ENCODE assay signal across 8 mouse cellular contexts in the genomic region with DNA sequence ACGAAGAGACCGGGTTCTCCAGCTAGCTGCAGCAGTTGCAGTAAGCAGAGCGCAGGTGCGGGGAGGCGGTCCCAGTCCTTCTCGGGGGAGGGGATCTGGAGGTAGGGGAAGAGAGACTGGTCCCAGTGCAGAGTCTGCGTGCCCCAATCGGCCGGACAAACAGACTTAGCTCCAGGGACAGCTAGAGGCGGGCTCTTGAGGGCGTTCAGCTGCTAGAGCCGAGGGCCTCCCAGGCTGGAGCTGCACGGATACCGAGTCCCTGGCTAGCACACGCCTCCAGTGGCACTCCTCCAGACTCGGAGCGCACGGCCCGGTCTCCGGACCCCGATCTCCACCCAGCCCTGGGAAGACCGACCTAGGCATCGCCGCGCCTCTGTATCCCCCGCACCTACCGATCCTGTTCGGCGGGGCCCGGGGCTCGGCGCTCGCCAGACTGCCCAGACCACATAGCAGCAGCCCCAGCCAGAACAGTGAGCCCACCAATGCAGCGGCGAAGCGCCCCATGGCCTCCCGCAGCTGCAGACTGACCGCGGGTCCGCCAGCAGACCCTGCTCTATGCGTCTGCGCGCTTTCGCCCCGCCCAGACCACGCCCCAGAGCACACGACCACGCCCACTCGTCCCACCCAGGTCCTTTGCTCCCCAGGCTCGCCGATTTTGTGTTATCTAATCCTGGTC. TPM values are rescaled to one million over a fixed set of nuclear protein-coding genes. Genes with fewer than 3 reads are reported as not detected.
DNase-seq lines count a peak whose midpoint lies in the region; ATAC-seq and TF ChIP-seq lines count a peak whose summit lies in the region.

A gene (minus strand): TSS at position 574 of the 676 bp plus-strand sequence.

- under 1% methylated on average over 51 of the region's 51 CpGs for WGBS in forebrain, embryonic 15.5 days
- under 1% methylated on average over 51 of the region's 51 CpGs for WGBS in liver, postnatal 0 days (ENCODE audit: insufficient replicate concordance)
- WGBS in neural tube, embryonic 14.5 days = 0% methylated on average over 48 of the region's 51 CpGs

- peak within 1 kb of the TSS; percentile 84 for H3K9ac ChIP-seq in ES-E14 (ENCODE audit: insufficient read depth, low read depth, low read length, poor library complexity, severe bottlenecking)
- H3K9ac ChIP-seq in forebrain, embryonic 15.5 days (replicated peaks) = peak within 1 kb of the TSS; percentile 99
- H3K9ac ChIP-seq in liver, postnatal 0 days (replicated peaks) = peak within 1 kb of the TSS; percentile 92
- peak within 1 kb of the TSS; percentile 97 for H3K9ac ChIP-seq in neural tube, embryonic 14.5 days (replicated peaks; ENCODE audit: low read depth, low read length)

- no peaks in the 10 kb centered on the region for H3K27me3 ChIP-seq in forebrain, embryonic 15.5 days
- H3K27me3 ChIP-seq in liver, postnatal 0 days (ENCODE audit: insufficient read depth, low read length) = no peaks in the 10 kb centered on the region
- no peaks in the 10 kb centered on the region; the same call in 1 of the 2 replicates for H3K27me3 ChIP-seq in neural tube, embryonic 14.5 days (ENCODE audit: control insufficient read depth, insufficient read depth, low read length)
- H3K27me3 ChIP-seq in testis, adult 2 months (ENCODE audit: control insufficient read depth, insufficient read depth, low read length) = no peaks in the 10 kb centered on the region

- H3K4me1 ChIP-seq in ES-E14 (ENCODE audit: control insufficient read depth in 2 of 2, insufficient read depth in 2 of 2, low read length in 2 of 2, poor library complexity in 1 of 2) = peaks cover 6 to 7% of the 10 kb centered on the region in 2 experiments; a peak in 2 of 4 replicates
- peaks cover 34% of the 10 kb centered on the region for H3K4me1 ChIP-seq in forebrain, embryonic 15.5 days
- peaks cover 28% of the 10 kb centered on the region for H3K4me1 ChIP-seq in liver, postnatal 0 days (ENCODE audit: insufficient read depth)
- H3K4me1 ChIP-seq in neural tube, embryonic 14.5 days (ENCODE audit: control insufficient read depth, insufficient read depth, low read length) = peaks cover 16% of the 10 kb centered on the region
- peaks cover 5% of the 10 kb centered on the region for H3K4me1 ChIP-seq in testis, adult 2 months (ENCODE audit: control insufficient read depth, insufficient read depth, low read length)

- H3K4me2 ChIP-seq in forebrain, embryonic 15.5 days (replicated peaks) = peak within 1 kb of the TSS; percentile 76
- H3K4me2 ChIP-seq in liver, postnatal 0 days (ENCODE audit: low read depth, low read length) = peak within 1 kb of the TSS; percentile 87
- H3K4me2 ChIP-seq in neural tube, embryonic 14.5 days (ENCODE audit: low read depth, low read length) = peak within 1 kb of the TSS; percentile 86

- peak; percentile 74 for DNase-seq in ES-E14 (ENCODE audit: low read depth, low spot score)
- peak; percentile 88 for DNase-seq in cerebellum, adult 11-12 months
- peak; percentile 90 to 91 for DNase-seq in heart, postnatal 14 days
- peak; percentile 88 for DNase-seq in layer of hippocampus, adult 11-12 months (ENCODE audit: low spot score)
- DNase-seq in liver, postnatal 0 days = peak; percentile 90

- H3K9me3 ChIP-seq in ES-E14 (ENCODE audit: control insufficient read depth, insufficient read depth, low read depth, low read length) = no peaks in the 10 kb centered on the region
- H3K9me3 ChIP-seq in forebrain, embryonic 15.5 days = no peaks in the 10 kb centered on the region
- H3K9me3 ChIP-seq in liver, postnatal 0 days (ENCODE audit: low read length) = no peaks in the 10 kb centered on the region
- H3K9me3 ChIP-seq in neural tube, embryonic 14.5 days (ENCODE audit: control insufficient read depth, low read length) = no peaks in the 10 kb centered on the region

- TF ChIP-seq POLR2A in testis, adult 2 months (IDR thresholded peaks at IDR 0.05; ENCODE audit: control insufficient read depth, low read depth, low read length) = peak; percentile 76

- H3K36me3 ChIP-seq in ES-E14 (ENCODE audit: control insufficient read depth, insufficient read depth, low read length, poor library complexity, severe bottlenecking) = peaks cover 14% of the 10 kb centered on the region; the same call in 1 of the 2 replicates
- peaks cover 17% of the 10 kb centered on the region for H3K36me3 ChIP-seq in forebrain, embryonic 15.5 days
- peaks cover 6% of the 10 kb centered on the region for H3K36me3 ChIP-seq in liver, postnatal 0 days (replicated peaks; ENCODE audit: insufficient read depth, low read length)
- H3K36me3 ChIP-seq in neural tube, embryonic 14.5 days (ENCODE audit: control insufficient read depth, insufficient read depth, low read length) = peaks cover 7% of the 10 kb centered on the region
- H3K36me3 ChIP-seq in testis, adult 2 months (ENCODE audit: control insufficient read depth, insufficient read depth, low read length) = no peaks in the 10 kb centered on the region

- no peak for TF ChIP-seq EP300 in liver, postnatal 0 days (IDR thresholded peaks at IDR 0.05; ENCODE audit: low read depth)

- peak; percentile 95 for ATAC-seq in forebrain, embryonic 15.5 days (replicated peaks)
- ATAC-seq in liver, postnatal 0 days = peak; percentile 88
- ATAC-seq in neural tube, embryonic 14.5 days (ENCODE audit: low read depth) = peak; percentile 93

- no peak for TF ChIP-seq CTCF in liver, postnatal 0 days (IDR thresholded peaks at IDR 0.05; ENCODE audit: low read depth)
- TF ChIP-seq CTCF in testis, adult 2 months (IDR thresholded peaks at IDR 0.05; ENCODE audit: control insufficient read depth, insufficient read depth, insufficient replicate concordance, low read depth, low read length) = no peak

- intact Hi-C loops in heart, postnatal 14 days (cut with DNase I) = loop anchor here (2.0 to 5.0 kb wide), 2 partner anchors 32 to 254 kb away; a partner anchor contains a TSS

- peak within 1 kb of the TSS; percentile 88 to 94 for H3K4me3 ChIP-seq in ES-E14 (ENCODE audit: insufficient read depth in 1 of 2, low read depth in 1 of 2, low read length in 2 of 2, poor library complexity in 1 of 2, severe bottlenecking in 1 of 2)
- H3K4me3 ChIP-seq in forebrain, embryonic 15.5 days = peak within 1 kb of the TSS; percentile 100
- peak within 1 kb of the TSS; percentile 98 for H3K4me3 ChIP-seq in liver, postnatal 0 days (ENCODE audit: low read depth, low read length)
- H3K4me3 ChIP-seq in neural tube, embryonic 14.5 days (ENCODE audit: low read depth, low read length) = peak within 1 kb of the TSS; percentile 84
- H3K4me3 ChIP-seq in testis, adult 2 months (ENCODE audit: control insufficient read depth, low read depth, low read length) = peak within 1 kb of the TSS; percentile 88

- H3K27ac ChIP-seq in ES-E14 (ENCODE audit: insufficient read depth, low read depth, low read length, poor library complexity, severe bottlenecking) = no peak within 1 kb of the TSS
- H3K27ac ChIP-seq in forebrain, embryonic 15.5 days (replicated peaks) = peak within 1 kb of the TSS; percentile 97
- H3K27ac ChIP-seq in liver, postnatal 0 days (ENCODE audit: low read depth) = peak within 1 kb of the TSS; percentile 95
- peak within 1 kb of the TSS; percentile 86 for H3K27ac ChIP-seq in neural tube, embryonic 14.5 days (ENCODE audit: low read depth, low read length)
- peak within 1 kb of the TSS; percentile 28; the same call in 1 of the 2 replicates for H3K27ac ChIP-seq in testis, adult 2 months (ENCODE audit: control insufficient read depth, insufficient read depth, low read depth, low read length)

- in situ Hi-C loops in ES-E14 (cut with MboI; ENCODE audit: low sequenced_read_pairs in 2 of 2, unreplicated experiment in 2 of 2) = no loop called here

TF ChIP-seq in ES-E14, 5 proteins besides CTCF, POLR2A, EP300 and RAD21:
- TF ChIP-seq MAFK (IDR thresholded peaks at IDR 0.05; ENCODE audit: insufficient read depth, low read depth, low read length) (no peak), HCFC1 (IDR thresholded peaks at IDR 0.05; ENCODE audit: borderline replicate concordance, insufficient read depth, low read length) (peak; percentile 14; the same call in 1 of the 2 replicates)

RNA-seq across cellular contexts. Expression of the gene that starts here (rescaled TPM):
- total RNA-seq in ES-E14 (2012; rRNA removed) = 41.5 and 58.5 TPM in 2 replicates
- 102 and 110 TPM in 2 replicates for polyA plus RNA-seq in forebrain, embryonic 15.5 days (2015; fragmentation: Nextera tagmentation; extraction: Ambion mirVana)
- total RNA-seq in heart, postnatal 14 days (2021) = 10 to 100 TPM; 68.1 to 69.2 TPM
- polyA plus RNA-seq in liver, postnatal 0 days (2015; fragmentation: Nextera tagmentation; extraction: Ambion mirVana) = 69.6 and 80.4 TPM in 2 replicates
- polyA plus RNA-seq in neural tube, embryonic 14.5 days (2014; fragmentation: Nextera tagmentation; extraction: Ambion mirVana) = 100 and 110 TPM in 2 replicates
- 4.8 and 5.0 TPM in 2 replicates for polyA plus RNA-seq in testis, adult 2 months (2012; rRNA removed)

Comparison
In these comparisons a context has a peak if more than half of its experiments do, and no peak if none do; other contexts are left out.
1. RNA of the gene that starts here (polyA plus RNA-seq): 102 to 110 TPM in forebrain, embryonic 15.5 days, 100 to 110 TPM in neural tube, embryonic 14.5 days and 69.6 to 80.4 TPM in liver, postnatal 0 days; 4.8 to 5.0 TPM in testis, adult 2 months; every median in the first group is over 10 times any median in the second.
2. Peak in every context shown above with its lines, with median percentiles within 50 percentile points of each other: DNase-seq, H3K4me3 ChIP-seq, H3K9ac ChIP-seq, ATAC-seq and H3K4me2 ChIP-seq.